Mouse (Mus musculus) mature B cell (primary cell): ENCODE data around the gene Rsrc1.

Source experiments
- in situ Hi-C: fragments of 300-500 bp; cut with MboI; formaldehyde crosslinking; loops from 2 replicates; pipeline ENCODE4 v1.14.3; 2019

The Rsrc1 gene

DNA sequence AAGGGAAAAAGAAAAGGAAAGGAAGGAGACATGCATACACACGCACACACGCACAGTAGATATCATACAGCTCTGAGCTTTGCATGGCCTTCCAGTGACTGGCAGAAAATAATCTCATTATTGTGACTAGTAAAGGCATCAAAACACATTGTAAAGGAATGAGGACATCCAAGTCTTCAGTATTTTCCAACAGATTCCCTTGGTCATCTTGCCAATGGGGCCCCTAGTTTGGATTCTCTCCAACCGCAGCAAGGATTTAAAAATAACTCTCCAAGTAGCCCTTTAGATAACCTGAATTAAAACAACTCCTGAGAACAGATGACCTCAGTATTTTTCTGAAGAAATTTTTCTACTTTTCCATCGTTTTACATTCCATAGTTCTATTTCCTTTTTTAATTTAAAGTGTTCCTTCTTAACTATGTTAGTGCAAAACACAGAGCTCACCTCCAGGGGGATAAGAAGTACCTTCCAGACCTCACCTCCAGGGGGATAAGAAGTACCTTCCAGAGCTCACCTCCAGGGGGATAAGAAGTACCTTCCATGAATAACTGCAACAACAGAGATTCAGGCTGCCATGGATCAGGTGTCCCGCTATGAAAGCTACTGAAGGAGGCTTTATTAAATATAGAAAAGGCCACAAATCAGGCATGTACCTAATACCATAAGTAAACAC, 388.4 kb downstream of the Rsrc1 start:
- in situ Hi-C loops: no loop called here

DNA sequence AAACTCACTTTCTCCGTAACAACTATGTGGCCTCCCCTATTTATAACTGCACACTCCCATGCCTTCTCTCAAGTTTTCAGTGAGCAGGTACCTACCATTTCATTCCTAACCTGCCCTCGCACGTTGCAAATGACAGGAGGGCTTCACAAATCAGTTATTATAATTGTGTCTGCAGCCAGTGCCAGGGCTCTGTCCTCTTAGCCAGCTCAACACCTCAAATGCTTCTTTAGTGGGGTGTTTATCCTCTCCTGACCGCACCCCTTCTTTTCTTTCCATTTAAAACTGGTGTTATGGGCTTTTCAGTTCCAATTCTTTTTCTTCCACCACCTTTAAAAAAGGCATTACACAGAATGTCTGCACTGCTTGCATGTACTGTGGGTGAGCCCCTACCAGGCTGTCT, 391.0 kb downstream of the Rsrc1 start:
- in situ Hi-C loops: no loop called here

GRCm38 (mm10) chr3:67372781-67373180, 391.6 kb downstream of the Rsrc1 start:
- in situ Hi-C loops: no loop called here

DNA sequence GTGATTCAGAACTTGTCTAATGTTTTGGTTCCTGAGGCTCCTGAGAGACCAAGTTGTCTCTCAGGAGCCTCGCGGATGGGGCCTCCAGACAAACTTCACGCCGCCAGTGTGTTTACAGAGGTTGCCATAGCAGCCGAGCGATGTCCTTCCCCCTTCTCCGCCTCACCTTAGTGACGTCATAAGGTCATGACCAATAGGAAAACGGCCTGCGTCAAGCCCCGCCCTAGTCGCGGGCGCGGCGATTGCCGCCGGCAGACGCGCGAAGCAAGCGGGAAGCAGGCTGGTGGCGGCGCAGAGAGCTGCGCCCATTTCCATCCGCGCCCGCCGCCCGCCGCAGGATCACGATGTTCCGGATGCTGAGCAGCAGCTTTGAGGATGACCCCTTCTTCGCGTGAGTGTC, 392.7 kb downstream of the Rsrc1 start, which contains the start of gene Mlf1:
Gene Mlf1 (plus strand): TSS at position 226 of the 400 bp plus-strand sequence.
- in situ Hi-C loops: no loop called here

DNA sequence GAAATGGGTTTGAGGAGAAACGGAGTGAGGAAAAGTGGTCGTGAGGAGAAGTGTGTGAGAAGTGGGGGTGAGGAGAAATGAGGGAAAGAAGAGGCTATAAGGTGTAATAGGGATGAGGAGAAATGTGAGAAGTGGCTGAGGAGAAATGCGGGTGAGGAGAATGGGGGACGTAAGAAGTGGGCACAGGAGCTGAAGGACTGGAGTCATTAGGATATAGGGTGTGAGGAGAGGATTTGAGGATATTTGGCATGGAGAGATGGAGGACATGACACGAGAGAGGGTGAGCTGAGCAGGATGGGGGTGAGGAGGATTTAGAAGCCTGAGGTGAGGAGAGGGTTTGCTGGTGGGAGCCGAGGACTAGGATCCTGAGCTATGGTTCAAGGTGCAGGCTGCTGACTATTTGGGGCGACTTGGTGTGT, 393.2 kb downstream of the Rsrc1 start:
- in situ Hi-C loops: no loop called here

DNA sequence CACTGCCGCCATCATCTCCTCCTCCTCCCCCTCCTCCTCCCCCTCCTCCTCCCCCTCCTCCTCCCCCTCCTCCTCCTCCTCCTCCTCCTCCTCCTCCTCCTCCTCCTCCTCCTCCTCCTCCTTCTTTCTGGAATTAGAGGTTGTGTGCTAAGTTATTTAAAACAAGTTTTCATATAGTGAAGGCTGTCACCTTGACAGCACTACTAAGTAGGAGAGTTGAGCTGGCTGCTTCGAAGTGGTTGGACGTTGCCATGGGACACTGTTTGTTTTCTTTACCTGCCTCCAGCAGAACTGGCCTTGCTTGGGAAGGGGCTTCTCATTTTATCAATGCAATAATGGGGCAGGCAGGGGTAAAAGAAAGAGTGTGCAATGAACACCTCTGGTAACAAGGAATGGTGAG, 393.9 kb downstream of the Rsrc1 start, which contains the start of gene Gm17402:
Gene Gm17402 (minus strand): TSS at position 101 of the 400 bp plus-strand sequence.
- in situ Hi-C loops: no loop called here

- in situ Hi-C loops: no loop called here
Measured at GRCm38 (mm10) chr3:67378215-67378614, 397.0 kb downstream of the Rsrc1 start.
